Mouse (Mus musculus) limb, embryonic 15.5 days (tissue): Measurements from ENCODE around the gene Ddx24. TPM values are rescaled to one million over a fixed set of nuclear protein-coding genes. Genes with fewer than 3 reads are reported as not detected.
A peak's percentile ranks its signal among the peaks of the same experiment; 100 is the strongest.
"Not testable (repeated sequence)": the region's sequence is repeated elsewhere in the genome, so short reads cannot be mapped to it uniquely, and the experiment has no call there.

Experiments used
- ATAC-seq: fragments of 200-750 bp; cut with Nextera tagmentation; 2 replicates; pipeline ENCODE4 v1.8.0; 2017; ENCODE audit warnings: low read depth, moderate TSS enrichment; ENCODE audit not compliant: insufficient number of reproducible peaks, low FRiP score, low TSS enrichment
- H3K27ac ChIP-seq: fragments of 300-500 bp; sonication (generic); 2 replicates; pipeline ENCODE4 v1.5.1; 2015; ENCODE audit warnings: moderate library complexity, mild to moderate bottlenecking, inconsistent platforms
- H3K27me3 ChIP-seq: fragments of 300-500 bp; sonication (generic); 2 replicates; pipeline ENCODE4 v1.6.1; 2015; ENCODE audit warnings: inconsistent platforms
- H3K36me3 ChIP-seq: fragments of 300-500 bp; sonication (generic); 2 replicates; pipeline ENCODE4 v1.6.1; 2015; ENCODE audit warnings: inconsistent platforms
- H3K4me1 ChIP-seq: fragments of 300-500 bp; sonication (generic); 2 replicates; pipeline ENCODE4 v1.6.1; 2015; ENCODE audit warnings: inconsistent platforms
- H3K4me2 ChIP-seq: fragments of 300-500 bp; sonication (generic); 2 replicates; pipeline ENCODE4 v1.6.1; 2015; ENCODE audit warnings: mild to moderate bottlenecking, inconsistent platforms
- H3K4me3 ChIP-seq: fragments of 300-500 bp; sonication (generic); 2 replicates; pipeline ENCODE4 v1.5.1; 2015; ENCODE audit warnings: mild to moderate bottlenecking, inconsistent platforms
- H3K9ac ChIP-seq: fragments of 300-500 bp; sonication (generic); 2 replicates; pipeline ENCODE4 v1.6.1; 2015; ENCODE audit warnings: inconsistent platforms
- H3K9me3 ChIP-seq: fragments of 300-500 bp; sonication (generic); 2 replicates; pipeline ENCODE4 v1.6.1; 2016; ENCODE audit warnings: inconsistent platforms
- WGBS: fragments of 180-500 bp; shearing (Covaris S2); methylation state at CpG from one replicate; pipeline ENCODE4 v1.1.7; 2015; 5-methylcytosine and 5-hydroxymethylcytosine counted together
- polyA plus RNA-seq: library from polyadenylated mRNA; unstranded; fragments of >200 nt; fragmentation: Nextera tagmentation; extraction: Ambion mirVana; gene quantifications from 2 replicates; pipeline ENCODE4 v1.2.1, GENCODE M21; 2015

Ddx24 gene
- polyA plus RNA-seq = 91.4 and 94.7 TPM in 2 replicates

GRCm38 (mm10) chr12:103425729-103426470 is at the start of gene Ddx24:
Gene Ddx24, minus strand, starts transcription at chr12:103425830.
- H3K27ac ChIP-seq = peak within 1 kb of the TSS; percentile 47; the same call in 1 of the 2 replicates
- 2% methylated on average over 32 of the region's 33 CpGs for WGBS

GRCm38 (mm10) chr12:103474481-103474880 is 48.9 kb upstream of the Ddx24 start:
- no peaks in the 10 kb centered on the region for H3K36me3 ChIP-seq
- WGBS = 34% methylated on average over 2 of the region's 2 CpGs
- no peak overlapping the region for H3K4me2 ChIP-seq
- H3K9ac ChIP-seq = no peak overlapping the region
- no peak overlapping the region for H3K4me3 ChIP-seq
- no peaks in the 10 kb centered on the region for H3K4me1 ChIP-seq
- ATAC-seq = no peak
- H3K9me3 ChIP-seq = no peaks in the 10 kb centered on the region
- H3K27ac ChIP-seq = no peak overlapping the region
- H3K27me3 ChIP-seq = no peaks in the 10 kb centered on the region

More at GRCm38 (mm10) chr12:103425729-103426470, at the start of gene Ddx24:
- Histone ChIP-seq H3K4me1 (peaks cover 27% of the 10 kb centered on the region), H3K4me2 (peak within 1 kb of the TSS; percentile 63), H3K4me3 (peak within 1 kb of the TSS; percentile 93), H3K9ac (peak within 1 kb of the TSS; percentile 78), H3K27me3 (no peaks in the 10 kb centered on the region), H3K36me3 (peaks cover 8% of the 10 kb centered on the region; the same call in 1 of the 2 replicates), H3K9me3 (no peaks in the 10 kb centered on the region)
- ATAC-seq = peak; percentile 99

GRCm38 (mm10) chr12:103457140-103457539 is 31.5 kb upstream of the Ddx24 start, which contains the start of gene Ifi27l2b:
Gene Ifi27l2b, minus strand, starts transcription at chr12:103457223.
- H3K9ac ChIP-seq = no peak within 1 kb of the TSS
- no peaks in the 10 kb centered on the region for H3K36me3 ChIP-seq
- ATAC-seq = no peak
- no peak within 1 kb of the TSS for H3K27ac ChIP-seq
- 74% methylated on average over 3 of the region's 3 CpGs for WGBS
- no peaks in the 10 kb centered on the region for H3K9me3 ChIP-seq
- no peak within 1 kb of the TSS for H3K4me2 ChIP-seq
- no peaks in the 10 kb centered on the region for H3K4me1 ChIP-seq
- no peak within 1 kb of the TSS for H3K4me3 ChIP-seq
- no peaks in the 10 kb centered on the region for H3K27me3 ChIP-seq

DNA sequence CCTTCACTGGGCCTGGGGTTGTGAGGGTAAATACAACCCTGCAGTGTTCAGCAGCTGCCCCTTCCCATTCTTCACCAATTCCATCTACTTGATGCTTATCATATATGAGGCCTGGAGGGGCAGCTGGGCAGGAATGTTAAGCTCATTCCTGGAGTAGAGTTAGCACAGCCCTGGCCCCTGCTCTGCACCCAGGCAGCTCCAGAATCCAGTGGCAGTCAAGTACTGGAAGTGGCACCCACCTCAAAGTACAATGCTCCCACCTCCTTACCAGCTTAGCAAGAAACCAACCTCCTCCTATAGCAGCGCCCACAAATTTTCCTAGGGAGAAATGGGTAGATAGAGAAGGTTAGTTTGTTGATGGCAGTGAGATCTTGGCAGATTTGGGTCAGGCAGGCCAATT is 31.1 kb upstream of the Ddx24 start:
- not testable (repeated sequence) for H3K9ac ChIP-seq, ATAC-seq
- no CpG with 5 or more reads among the region's 1 CpGs for WGBS

GRCm38 (mm10) chr12:103453361-103453760 is 27.7 kb upstream of the Ddx24 start:
- ATAC-seq = no peak
- no peak overlapping the region for H3K9ac ChIP-seq
- H3K9me3 ChIP-seq = no peaks in the 10 kb centered on the region
- no peak overlapping the region for H3K4me3 ChIP-seq
- H3K27me3 ChIP-seq = no peaks in the 10 kb centered on the region
- H3K36me3 ChIP-seq = no peaks in the 10 kb centered on the region
- H3K4me2 ChIP-seq = no peak overlapping the region
- no peaks in the 10 kb centered on the region for H3K4me1 ChIP-seq
- H3K27ac ChIP-seq = no peak overlapping the region

More for the DNA sequence above, 31.1 kb upstream of the Ddx24 start:
- H3K36me3 ChIP-seq, H3K9me3 ChIP-seq, H3K4me1 ChIP-seq, H3K4me3 ChIP-seq, H3K27ac ChIP-seq, H3K27me3 ChIP-seq, H3K4me2 ChIP-seq: not testable (repeated sequence)

DNA sequence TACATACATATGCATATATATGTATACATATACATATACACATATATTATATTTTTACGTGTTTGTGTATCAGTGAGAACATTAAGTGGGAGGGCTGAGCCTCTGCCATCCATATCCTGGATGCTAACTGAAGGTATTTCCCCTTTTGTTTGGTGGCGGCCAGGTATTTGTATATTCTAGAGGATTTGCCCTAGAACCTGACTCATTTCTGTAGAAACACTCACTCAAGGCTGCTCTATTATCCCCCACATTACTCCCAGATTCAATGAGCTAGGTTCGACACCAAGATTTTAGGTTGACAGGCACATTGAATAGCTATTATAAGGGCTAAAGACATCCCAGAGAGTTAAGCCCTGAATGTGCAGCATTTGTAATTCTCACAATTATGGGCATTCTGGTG is 19.4 kb upstream of the Ddx24 start:
- Histone ChIP-seq H3K4me1 (no peaks in the 10 kb centered on the region), H3K4me2 (no peak overlapping the region), H3K4me3 (no peak overlapping the region), H3K9me3 (no peaks in the 10 kb centered on the region), H3K9ac (no peak overlapping the region), H3K27ac (no peak overlapping the region), H3K27me3 (no peaks in the 10 kb centered on the region), H3K36me3 (no peaks in the 10 kb centered on the region)
- WGBS = 78% methylated on average over 3 of the region's 3 CpGs
- no peak for ATAC-seq

- H3K4me3 ChIP-seq, H3K27me3 ChIP-seq, H3K4me2 ChIP-seq, H3K9ac ChIP-seq, H3K27ac ChIP-seq, H3K36me3 ChIP-seq, H3K9me3 ChIP-seq, ATAC-seq, H3K4me1 ChIP-seq: not testable (repeated sequence)
- WGBS = 33% methylated on average over 6 of the region's 7 CpGs
Observed at GRCm38 (mm10) chr12:103444261-103444660, 18.6 kb upstream of the Ddx24 start.

DNA sequence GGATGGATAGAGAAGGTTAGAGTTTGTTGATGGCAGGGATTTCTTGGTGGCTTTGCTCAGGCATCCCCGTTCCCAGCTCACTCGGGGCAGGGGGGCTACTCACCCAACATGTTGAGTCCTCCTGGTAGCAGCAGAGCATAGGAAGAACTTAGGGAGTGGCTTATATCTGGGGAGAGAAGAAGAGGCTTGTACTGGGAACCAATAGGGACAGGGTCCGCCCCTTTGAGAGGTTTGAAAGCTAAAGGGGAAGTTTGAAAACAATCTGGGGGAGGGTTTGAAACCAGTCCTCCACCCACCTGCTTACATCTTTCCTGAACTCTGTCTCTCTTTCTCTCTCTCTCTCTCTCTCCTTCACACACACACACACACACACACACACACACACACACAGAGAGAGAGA is 17.9 kb upstream of the Ddx24 start, which contains the start of gene Ifi27l2a:
TSS of gene Ifi27l2a (minus strand) at position 157 of the 400 bp plus-strand sequence.
- Histone ChIP-seq H3K36me3 (no peaks in the 10 kb centered on the region), H3K27ac (no peak within 1 kb of the TSS), H3K4me1 (no peaks in the 10 kb centered on the region), H3K9me3 (no peaks in the 10 kb centered on the region), H3K4me3 (no peak within 1 kb of the TSS), H3K27me3 (no peaks in the 10 kb centered on the region), H3K9ac (no peak within 1 kb of the TSS), H3K4me2 (no peak within 1 kb of the TSS)
- ATAC-seq = no peak
- 42% methylated on average over 3 of the region's 3 CpGs for WGBS

DNA sequence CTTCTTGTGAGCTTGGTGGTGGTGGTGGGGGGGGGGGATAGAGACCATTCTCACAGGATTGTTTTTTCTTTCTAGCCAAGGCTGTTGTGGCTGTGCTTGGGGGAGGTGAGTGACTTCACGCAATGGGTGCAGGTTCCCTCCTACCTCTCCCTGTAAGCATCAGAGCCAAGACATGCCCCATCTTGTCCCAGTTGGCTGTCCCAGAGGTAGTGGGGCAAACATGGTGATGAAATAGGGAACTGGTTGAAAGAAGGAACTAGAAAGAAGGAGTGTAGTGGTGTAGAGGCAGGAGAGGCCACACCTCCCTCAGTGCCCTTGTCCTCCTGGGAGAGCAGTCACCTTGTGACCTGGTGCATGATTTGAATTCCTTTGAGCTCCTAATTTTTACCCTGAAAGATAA is 12.0 kb upstream of the Ddx24 start:
- Histone ChIP-seq H3K27ac (no peak overlapping the region), H3K4me1 (peaks cover 4% of the 10 kb centered on the region; the same call in 1 of the 2 replicates), H3K9ac (no peak overlapping the region), H3K4me3 (no peak overlapping the region), H3K27me3 (no peaks in the 10 kb centered on the region), H3K4me2 (no peak overlapping the region), H3K36me3 (no peaks in the 10 kb centered on the region), H3K9me3 (no peaks in the 10 kb centered on the region)
- WGBS = 75% methylated on average over 1 of the region's 1 CpGs
- ATAC-seq = no peak

GRCm38 (mm10) chr12:103434861-103435260 is 9.2 kb upstream of the Ddx24 start:
- Histone ChIP-seq H3K9ac (no peak overlapping the region), H3K27me3 (no peaks in the 10 kb centered on the region), H3K4me2 (peak overlapping the region; percentile 38), H3K36me3 (no peaks in the 10 kb centered on the region), H3K4me3 (peak overlapping the region; percentile 27), H3K27ac (0 out of 2 replicates have a peak overlapping the region, but pooled peaks have one; percentile 47), H3K9me3 (no peaks in the 10 kb centered on the region), H3K4me1 (peaks cover 4% of the 10 kb centered on the region; the same call in 1 of the 2 replicates)
- ATAC-seq = no peak

DNA sequence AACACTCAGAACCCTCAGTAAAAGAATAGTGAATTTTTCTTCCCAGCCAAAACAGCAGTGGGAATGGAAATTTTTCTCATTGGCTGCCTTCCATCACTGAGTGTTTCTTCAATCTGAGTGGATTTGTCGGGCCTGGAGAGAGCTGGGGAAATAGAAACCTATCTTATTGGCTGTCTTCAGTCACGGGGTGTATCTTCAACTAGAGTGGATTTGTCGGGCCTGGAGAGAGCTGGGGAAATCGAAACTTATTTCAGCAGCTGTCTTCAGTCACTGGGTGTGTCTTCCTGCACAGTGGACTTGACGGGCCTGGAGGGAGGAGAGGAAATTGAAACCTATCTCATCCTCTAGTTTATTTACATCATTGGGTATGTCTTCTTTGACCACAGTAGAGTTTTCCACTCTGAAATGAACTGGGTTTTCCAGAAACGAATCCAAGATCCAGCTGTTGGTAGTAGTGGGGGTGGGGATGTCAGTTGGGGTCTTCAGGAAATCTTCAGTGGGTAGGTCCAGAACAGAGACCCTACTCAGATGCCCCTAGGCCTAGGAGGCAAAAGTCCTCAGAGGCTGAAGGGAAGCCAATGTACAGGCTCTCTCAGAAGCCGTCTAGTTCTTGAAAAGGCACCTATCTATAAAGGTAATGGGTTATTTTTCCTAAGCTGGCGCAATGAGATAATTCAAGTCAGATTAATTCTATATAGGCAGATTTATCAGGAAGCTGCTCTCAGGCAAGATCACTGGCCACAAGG is 8.5 kb upstream of the Ddx24 start, which contains the start of gene Ifi27:
TSS of gene Ifi27 (plus strand) at position 226 of the 746 bp plus-strand sequence.
- peak within 1 kb of the TSS; percentile 38 for H3K4me2 ChIP-seq
- peaks cover 4% of the 10 kb centered on the region; the same call in 1 of the 2 replicates for H3K4me1 ChIP-seq
- H3K27me3 ChIP-seq = no peaks in the 10 kb centered on the region
- no peaks in the 10 kb centered on the region for H3K9me3 ChIP-seq
- no peaks in the 10 kb centered on the region for H3K36me3 ChIP-seq
- no peak within 1 kb of the TSS for H3K9ac ChIP-seq
- peak; percentile 87 for ATAC-seq
- H3K27ac ChIP-seq = peak within 1 kb of the TSS; percentile 69
- WGBS = 47% methylated on average over 8 of the region's 8 CpGs
- peak within 1 kb of the TSS; percentile 27 for H3K4me3 ChIP-seq

DNA sequence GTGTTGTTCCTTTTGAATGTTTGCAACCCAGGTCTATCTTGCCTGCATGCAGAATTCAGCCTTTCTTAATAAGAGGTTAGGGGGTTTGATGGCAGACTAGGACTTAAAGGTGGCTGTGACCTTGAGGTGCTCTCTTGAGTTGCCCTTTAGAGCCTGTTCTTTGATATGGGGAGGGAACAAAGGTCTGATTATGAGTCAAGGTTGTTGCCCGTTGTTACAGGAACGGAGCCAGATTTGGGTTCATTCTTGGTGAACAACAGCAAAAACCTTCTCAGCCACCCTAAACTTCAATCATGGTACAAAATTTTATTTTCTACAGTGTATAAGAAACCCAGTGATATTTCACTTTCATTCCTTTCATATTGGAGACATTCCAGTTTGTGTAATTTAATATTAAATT is 7.8 kb upstream of the Ddx24 start:
- Histone ChIP-seq H3K9me3 (no peaks in the 10 kb centered on the region), H3K27ac (peak overlapping the region; percentile 69), H3K4me2 (no peak overlapping the region), H3K27me3 (no peaks in the 10 kb centered on the region), H3K36me3 (no peaks in the 10 kb centered on the region), H3K4me1 (peaks cover 4% of the 10 kb centered on the region; the same call in 1 of the 2 replicates), H3K4me3 (no peak overlapping the region), H3K9ac (no peak overlapping the region)
- ATAC-seq = no peak
- WGBS = 60% methylated on average over 2 of the region's 2 CpGs
